Mouse (Mus musculus): ENCODE measurements at regions not wholly inside any gene's neighbourhood (a gene's known extent, or its start where the extent isn't known, plus 50 kb on each side); places are given as distances from the start of the nearest gene placed in this dataset.

- no peak for DNase-seq
These were observed 268.5 kb downstream of the Dio2 start for GRCm38 (mm10) chr12:90469754-90470153.

GRCm38 (mm10) chr12:90460121-90460520, 278.1 kb downstream of the Dio2 start:
- DNase-seq = no peak

- DNase-seq = no peak
These were observed 297.6 kb downstream of the Dio2 start for GRCm38 (mm10) chr12:90440672-90441071.

- DNase-seq = peak; percentile 99
These were observed 312.8 kb downstream of the Dio2 start for GRCm38 (mm10) chr12:90425276-90426063.

GRCm38 (mm10) chr12:90417590-90418221, 320.5 kb downstream of the Dio2 start:
- DNase-seq = no peak

- no peak for DNase-seq
These were observed 329.5 kb downstream of the Dio2 start for GRCm38 (mm10) chr12:90408716-90409115.

GRCm38 (mm10) chr12:90398564-90398963, 339.7 kb downstream of the Dio2 start:
- DNase-seq = peak; percentile 67 to 76
